Mouse (Mus musculus) midbrain, embryonic 13.5 days (tissue): Measurements from ENCODE around the gene Fam213b. TPM values are rescaled to one million over a fixed set of nuclear protein-coding genes. Genes with fewer than 3 reads are reported as not detected.

Experiments
- ATAC-seq: fragments of 200-750 bp; cut with Nextera tagmentation; 2 replicates; pipeline ENCODE4 v1.8.0; 2017; ENCODE audit warnings: mild to moderate bottlenecking, moderate TSS enrichment, moderate library complexity
- H3K27ac ChIP-seq: fragments of 300-500 bp; sonication (generic); 2 replicates; pipeline ENCODE4 v1.5.1; 2015; ENCODE audit warnings: inconsistent platforms, mild to moderate bottlenecking, moderate library complexity
- H3K27me3 ChIP-seq: fragments of 300-500 bp; sonication (generic); 2 replicates; pipeline ENCODE4 v1.6.1; 2015; ENCODE audit warnings: mild to moderate bottlenecking, inconsistent platforms
- H3K36me3 ChIP-seq: fragments of 300-500 bp; sonication (generic); 2 replicates; pipeline ENCODE4 v1.6.1; 2015; ENCODE audit warnings: mild to moderate bottlenecking, inconsistent platforms
- H3K4me1 ChIP-seq: fragments of 300-500 bp; sonication (generic); replicated peaks from 2 replicates; pipeline ENCODE4 v1.6.1; 2015; ENCODE audit warnings: inconsistent platforms
- H3K4me2 ChIP-seq: fragments of 300-500 bp; sonication (generic); replicated peaks from 2 replicates; pipeline ENCODE4 v1.6.1; 2015; ENCODE audit warnings: moderate library complexity, mild to moderate bottlenecking, inconsistent platforms
- H3K4me3 ChIP-seq: fragments of 300-500 bp; sonication (generic); replicated peaks from 2 replicates; pipeline ENCODE4 v1.5.1; 2015; ENCODE audit warnings: mild to moderate bottlenecking, inconsistent platforms
- H3K9ac ChIP-seq: fragments of 300-500 bp; sonication (generic); replicated peaks from 2 replicates; pipeline ENCODE4 v1.6.1; 2015; ENCODE audit warnings: mild to moderate bottlenecking, inconsistent platforms
- H3K9me3 ChIP-seq: fragments of 300-500 bp; sonication (generic); 2 replicates; pipeline ENCODE4 v1.6.1; 2016; ENCODE audit warnings: mild to moderate bottlenecking, inconsistent platforms
- WGBS: fragments of 180-500 bp; shearing (Covaris S2); methylation state at CpG from one replicate; pipeline ENCODE4 v1.1.7; 2015; 5-methylcytosine and 5-hydroxymethylcytosine counted together
- polyA plus RNA-seq: library from polyadenylated mRNA; unstranded; fragments of >200 nt; fragmentation: Nextera tagmentation; extraction: Ambion mirVana; gene quantifications from 2 replicates; pipeline ENCODE4 v1.2.1, GENCODE M21; 2015

The Fam213b gene
- polyA plus RNA-seq, 1 experiment from 2014 or later, result 43.4 TPM

DNA sequence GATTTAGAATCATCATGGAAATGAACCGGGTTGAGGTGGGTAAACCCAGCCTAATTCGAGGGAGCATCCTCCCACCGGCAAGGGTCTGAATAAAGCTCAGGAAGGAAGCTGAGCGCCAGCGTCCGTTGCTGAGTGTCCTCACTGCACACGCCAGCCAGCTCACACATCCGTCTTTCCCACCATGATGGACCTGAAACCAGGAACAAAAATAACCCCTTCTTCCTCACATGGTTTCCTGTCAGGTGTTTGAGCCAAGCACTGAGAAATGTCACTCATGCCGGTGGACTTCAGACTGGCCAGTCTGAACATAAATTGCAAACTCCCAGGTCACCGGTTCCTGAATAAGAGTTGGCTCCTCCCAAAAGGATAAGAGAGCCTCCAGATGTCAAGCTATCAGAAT is 16.4 kb upstream of the Fam213b start:
- H3K27ac ChIP-seq, result no peak overlapping the region
- no peak overlapping the region for H3K4me2 ChIP-seq
- 86% methylated on average over 10 of the region's 10 CpGs for WGBS

DNA sequence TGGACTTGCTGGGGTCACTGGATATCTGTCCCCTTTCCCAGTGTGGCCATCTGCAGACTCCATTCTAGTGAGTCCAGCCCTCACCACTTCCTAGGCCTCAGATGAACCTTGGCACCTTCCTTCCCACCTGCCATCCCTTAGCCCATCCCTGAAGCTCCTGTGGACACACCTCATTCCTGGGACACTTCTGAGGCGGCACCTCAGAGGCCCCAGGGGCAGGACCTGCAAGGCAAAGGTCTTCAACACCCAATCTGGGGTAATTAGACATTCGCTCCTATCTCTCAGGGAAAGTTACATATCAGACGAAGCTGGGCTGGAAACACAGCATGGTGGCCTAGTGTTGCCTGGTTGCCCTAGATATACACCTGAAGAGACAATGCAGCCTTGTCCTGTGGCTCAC is 15.8 kb upstream of the Fam213b start:
- 86% methylated on average over 3 of the region's 3 CpGs for WGBS
- no peaks in the 10 kb centered on the region for H3K9me3 ChIP-seq
- no peak overlapping the region for H3K9ac ChIP-seq
- H3K27ac ChIP-seq, result no peak overlapping the region
- H3K27me3 ChIP-seq, result no peaks in the 10 kb centered on the region
- no peak for ATAC-seq
- H3K36me3 ChIP-seq, result no peaks in the 10 kb centered on the region
- peaks cover 9% of the 10 kb centered on the region for H3K4me1 ChIP-seq
- no peak overlapping the region for H3K4me2 ChIP-seq
- no peak overlapping the region for H3K4me3 ChIP-seq

More for the DNA sequence above, 16.4 kb upstream of the Fam213b start:
- no peaks in the 10 kb centered on the region for H3K27me3 ChIP-seq
- no peak overlapping the region for H3K9ac ChIP-seq
- no peak overlapping the region for H3K4me3 ChIP-seq
- ATAC-seq, result no peak
- H3K4me1 ChIP-seq, result peaks cover 9% of the 10 kb centered on the region
- no peaks in the 10 kb centered on the region for H3K36me3 ChIP-seq
- H3K9me3 ChIP-seq, result no peaks in the 10 kb centered on the region

DNA sequence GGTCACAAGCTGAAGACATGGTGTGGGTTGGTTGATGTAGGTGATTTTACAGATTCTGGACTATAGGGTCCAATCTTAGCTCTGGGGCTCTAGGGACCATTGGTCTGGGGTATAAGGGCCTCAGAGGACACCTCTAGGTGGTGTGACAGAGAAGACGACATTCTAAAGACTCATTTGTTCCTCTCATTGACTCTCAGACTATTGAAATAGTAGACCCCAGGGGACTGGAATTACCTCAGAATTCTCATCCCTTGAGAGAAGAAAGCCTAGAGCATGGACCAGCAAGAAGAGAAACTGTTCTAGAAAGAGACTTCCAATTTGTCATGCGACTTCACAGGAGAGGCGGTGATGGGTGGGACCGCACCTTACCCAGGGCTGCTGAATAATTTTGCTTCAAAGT is 15.3 kb upstream of the Fam213b start:
- Histone ChIP-seq H3K4me1 (peaks cover 9% of the 10 kb centered on the region), H3K9me3 (no peaks in the 10 kb centered on the region), H3K4me2 (no peak overlapping the region), H3K27me3 (no peaks in the 10 kb centered on the region), H3K36me3 (no peaks in the 10 kb centered on the region), H3K4me3 (no peak overlapping the region), H3K9ac (no peak overlapping the region), H3K27ac (no peak overlapping the region)
- WGBS, result 92% methylated on average over 4 of the region's 4 CpGs
- ATAC-seq, result no peak

DNA sequence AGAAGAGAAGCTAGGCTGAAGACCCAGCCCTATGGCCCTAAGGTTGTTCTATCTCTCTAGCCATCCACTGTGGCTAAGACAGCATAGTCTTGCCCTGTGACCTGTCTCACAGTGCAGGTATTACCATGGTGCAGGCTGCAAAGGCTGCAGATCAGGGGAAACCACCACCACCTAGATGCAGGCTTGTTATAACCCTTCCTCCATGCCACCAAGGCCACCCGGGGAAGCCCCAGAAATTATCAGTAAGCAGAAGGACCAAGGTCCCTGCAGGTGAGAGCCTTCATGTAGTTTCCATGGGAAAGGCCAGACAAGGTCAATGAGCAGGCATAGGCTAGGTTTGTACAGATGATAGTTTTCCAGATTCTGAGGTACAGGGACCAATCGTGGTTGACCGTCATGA is 14.9 kb upstream of the Fam213b start:
- Histone ChIP-seq H3K36me3 (no peaks in the 10 kb centered on the region), H3K9ac (no peak overlapping the region), H3K4me3 (no peak overlapping the region), H3K9me3 (no peaks in the 10 kb centered on the region), H3K27ac (no peak overlapping the region), H3K27me3 (no peaks in the 10 kb centered on the region), H3K4me2 (no peak overlapping the region), H3K4me1 (peaks cover 9% of the 10 kb centered on the region)
- 95% methylated on average over 3 of the region's 3 CpGs for WGBS
- no peak for ATAC-seq

DNA sequence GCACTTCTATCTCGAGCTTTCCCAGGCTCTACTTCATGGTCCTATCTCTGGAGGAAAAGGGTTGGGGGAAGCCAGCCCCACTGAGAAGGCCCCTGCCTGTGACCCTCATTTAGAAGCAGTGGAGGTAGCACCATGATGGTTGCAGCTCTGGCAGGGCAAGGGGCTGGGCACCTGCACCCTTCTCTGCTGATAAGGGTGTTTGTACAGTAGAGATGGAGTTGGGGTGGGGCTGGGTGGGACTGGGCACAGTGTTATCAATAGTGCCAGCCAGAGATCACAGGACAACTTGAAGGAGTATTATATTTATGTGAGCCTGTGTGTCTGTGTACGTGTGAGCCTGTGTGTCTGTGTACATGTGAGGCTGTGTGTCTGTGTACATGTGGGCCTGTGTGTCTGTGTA is 12.7 kb upstream of the Fam213b start:
- Histone ChIP-seq H3K27me3 (no peaks in the 10 kb centered on the region), H3K4me2 (no peak overlapping the region), H3K9ac (no peak overlapping the region), H3K9me3 (no peaks in the 10 kb centered on the region), H3K36me3 (no peaks in the 10 kb centered on the region), H3K27ac (no peak overlapping the region), H3K4me1 (peaks cover 13% of the 10 kb centered on the region), H3K4me3 (no peak overlapping the region)
- ATAC-seq, result no peak
- WGBS, result 65% methylated on average over 2 of the region's 2 CpGs

DNA sequence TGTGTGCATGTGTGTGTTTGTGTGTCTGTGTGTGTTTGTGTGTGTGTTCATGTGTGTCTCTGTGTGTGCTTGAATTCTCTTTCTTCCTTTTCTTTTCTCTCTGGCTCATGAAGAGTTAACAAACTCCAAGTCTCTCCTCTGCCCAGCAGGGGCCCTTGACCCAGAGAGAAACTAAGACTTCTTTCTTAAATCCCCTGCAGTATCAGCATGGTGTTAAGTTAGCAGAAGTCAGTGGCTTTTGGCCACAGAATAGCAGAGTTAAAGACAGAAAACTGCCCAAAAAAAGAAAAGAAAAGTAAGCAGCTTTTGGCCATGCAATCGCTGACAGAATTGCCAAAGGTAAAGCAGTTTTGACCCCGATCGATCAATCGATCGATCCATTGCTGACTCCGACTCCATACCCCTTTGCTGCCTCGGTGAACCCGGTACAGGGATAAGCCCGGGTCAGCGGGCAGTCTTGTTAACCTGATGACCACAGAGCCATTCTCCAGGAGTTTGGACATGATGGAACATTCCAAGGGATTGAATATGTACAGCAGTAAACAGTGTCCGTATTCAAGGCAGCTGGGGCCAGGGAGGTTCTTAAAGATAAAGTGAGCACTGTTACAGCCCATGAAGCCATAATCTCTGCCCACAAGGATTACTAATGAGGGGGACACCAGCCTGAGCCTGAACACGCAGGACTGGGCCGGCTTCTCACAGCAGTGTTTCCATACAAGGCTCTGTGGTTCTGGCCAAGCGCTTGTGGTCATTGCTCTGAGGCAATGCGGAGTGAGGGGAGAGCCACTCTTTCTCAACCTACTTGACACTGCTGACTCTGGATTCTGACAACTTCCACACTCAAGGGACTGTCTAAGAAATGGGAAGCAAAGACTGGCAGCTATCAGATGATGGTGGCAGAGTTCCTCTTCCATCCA is 11.9 kb upstream of the Fam213b start:
- no peak overlapping the region for H3K9ac ChIP-seq
- 12% methylated on average over 15 of the region's 15 CpGs for WGBS
- H3K4me1 ChIP-seq, result peaks cover 13% of the 10 kb centered on the region
- no peaks in the 10 kb centered on the region for H3K27me3 ChIP-seq
- no peak overlapping the region for H3K27ac ChIP-seq
- no peaks in the 10 kb centered on the region for H3K36me3 ChIP-seq
- H3K4me3 ChIP-seq, result no peak overlapping the region
- no peaks in the 10 kb centered on the region for H3K9me3 ChIP-seq
- H3K4me2 ChIP-seq, result no peak overlapping the region; the same call in 1 of the 2 replicates
- no peak for ATAC-seq

DNA sequence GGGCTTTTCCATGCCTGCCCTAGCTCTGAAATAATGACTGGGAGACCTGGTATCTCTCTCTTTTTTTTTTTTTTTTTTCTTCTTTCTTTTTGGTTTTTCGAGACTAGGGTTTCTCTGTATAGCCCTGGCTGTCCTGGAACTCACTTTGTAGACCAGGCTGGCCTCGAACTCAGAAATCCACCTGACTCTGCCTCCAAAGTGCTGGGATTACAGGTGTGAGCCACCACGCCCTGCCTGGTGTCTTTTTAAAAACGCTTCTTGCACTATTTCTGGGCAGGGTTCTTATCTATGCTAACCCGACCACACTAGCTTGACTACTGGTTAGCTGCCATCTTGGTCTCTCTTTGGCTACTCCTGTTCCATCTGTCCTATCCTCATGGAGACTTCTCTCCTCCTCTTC is 9.6 kb upstream of the Fam213b start:
- no peaks in the 10 kb centered on the region for H3K9me3 ChIP-seq
- 88% methylated on average over 5 of the region's 5 CpGs for WGBS
- no peaks in the 10 kb centered on the region for H3K36me3 ChIP-seq
- H3K4me2 ChIP-seq, result no peak overlapping the region
- H3K27me3 ChIP-seq, result peaks cover 7% of the 10 kb centered on the region; the same call in 1 of the 2 replicates
- no peak for ATAC-seq
- no peak overlapping the region for H3K9ac ChIP-seq
- H3K27ac ChIP-seq, result no peak overlapping the region
- no peak overlapping the region for H3K4me3 ChIP-seq
- peaks cover 21% of the 10 kb centered on the region for H3K4me1 ChIP-seq

DNA sequence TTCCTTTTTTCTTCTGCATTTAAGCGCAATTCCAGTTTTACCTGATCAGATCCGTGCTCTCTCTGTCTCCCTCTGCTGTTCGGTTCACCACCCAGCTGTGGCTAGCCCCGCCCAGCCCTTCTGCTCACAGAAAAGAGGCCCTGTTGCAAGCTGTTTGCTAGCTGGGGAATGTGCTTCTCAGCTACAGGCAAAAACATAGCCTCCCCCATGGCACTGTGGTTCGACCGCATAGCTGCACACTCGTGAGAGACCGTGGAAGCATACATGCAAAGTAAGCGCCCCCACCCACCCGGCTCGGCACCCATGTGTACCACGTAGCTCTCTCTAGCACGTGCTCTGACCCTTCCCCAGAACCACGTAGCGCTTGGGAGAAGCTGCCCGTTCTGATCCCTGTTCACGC is 8.9 kb upstream of the Fam213b start:
- H3K27me3 ChIP-seq, result peaks cover 7% of the 10 kb centered on the region; the same call in 1 of the 2 replicates

DNA sequence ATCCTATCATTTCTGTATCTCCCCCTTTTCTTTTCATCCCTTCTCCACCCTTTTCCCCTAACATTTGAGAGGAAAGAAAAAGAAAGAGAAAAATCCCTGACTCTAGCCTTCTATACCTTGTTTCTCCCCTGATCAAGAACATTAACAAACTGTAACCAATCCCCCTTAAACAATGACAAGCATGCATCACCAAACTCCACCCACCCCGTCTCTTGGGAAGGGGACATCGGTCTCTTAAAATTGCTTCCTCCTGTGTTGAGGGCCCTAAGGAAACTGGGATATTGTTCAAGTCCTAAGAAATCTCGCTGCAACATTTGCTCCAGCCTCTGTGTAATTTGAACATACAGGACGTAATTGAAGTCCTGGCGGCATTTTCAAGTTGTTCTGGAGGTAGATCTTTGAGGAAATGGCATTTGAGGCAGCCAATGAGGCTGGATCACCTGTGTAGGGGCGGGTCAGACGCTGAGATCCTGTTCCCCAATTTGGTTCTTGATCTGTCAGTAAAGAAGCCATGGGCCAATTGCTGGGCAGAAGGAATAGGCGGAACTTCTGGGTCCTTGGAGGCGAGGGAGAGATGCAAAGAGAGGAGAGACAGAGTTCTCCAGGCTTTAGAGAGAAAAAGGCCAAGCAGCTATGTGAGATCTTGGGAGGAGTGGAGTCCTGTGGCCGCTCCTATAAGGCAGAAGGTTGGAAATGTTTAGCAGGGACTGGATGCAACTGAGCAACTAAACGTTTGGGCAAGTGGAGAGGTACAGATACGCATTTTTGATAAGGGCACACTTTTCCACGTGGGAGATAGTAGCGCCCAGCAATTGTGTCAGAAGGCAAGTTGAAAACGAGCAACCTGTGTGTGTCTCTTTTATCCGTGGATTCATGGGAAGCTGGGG is 5.5 kb upstream of the Fam213b start:
- peaks cover 7% of the 10 kb centered on the region; the same call in 1 of the 2 replicates for H3K27me3 ChIP-seq
- H3K9ac ChIP-seq, result peak overlapping the region; percentile 56
- peaks cover 12% of the 10 kb centered on the region for H3K4me1 ChIP-seq
- H3K36me3 ChIP-seq, result no peaks in the 10 kb centered on the region
- no peaks in the 10 kb centered on the region for H3K9me3 ChIP-seq
- no peak overlapping the region for H3K27ac ChIP-seq
- H3K4me3 ChIP-seq, result peak overlapping the region; percentile 38
- ATAC-seq, result peak; percentile 92
- H3K4me2 ChIP-seq, result peak overlapping the region; percentile 64
- WGBS, result 4% methylated on average over 16 of the region's 16 CpGs

More for the DNA sequence above, 8.9 kb upstream of the Fam213b start:
- Histone ChIP-seq H3K4me2 (no peak overlapping the region), H3K27ac (no peak overlapping the region), H3K9ac (peak overlapping the region; percentile 36; the same call in 1 of the 2 replicates), H3K36me3 (no peaks in the 10 kb centered on the region), H3K4me1 (peaks cover 21% of the 10 kb centered on the region), H3K9me3 (no peaks in the 10 kb centered on the region), H3K4me3 (no peak overlapping the region)
- 47% methylated on average over 17 of the region's 17 CpGs for WGBS
- ATAC-seq, result peak; percentile 79

DNA sequence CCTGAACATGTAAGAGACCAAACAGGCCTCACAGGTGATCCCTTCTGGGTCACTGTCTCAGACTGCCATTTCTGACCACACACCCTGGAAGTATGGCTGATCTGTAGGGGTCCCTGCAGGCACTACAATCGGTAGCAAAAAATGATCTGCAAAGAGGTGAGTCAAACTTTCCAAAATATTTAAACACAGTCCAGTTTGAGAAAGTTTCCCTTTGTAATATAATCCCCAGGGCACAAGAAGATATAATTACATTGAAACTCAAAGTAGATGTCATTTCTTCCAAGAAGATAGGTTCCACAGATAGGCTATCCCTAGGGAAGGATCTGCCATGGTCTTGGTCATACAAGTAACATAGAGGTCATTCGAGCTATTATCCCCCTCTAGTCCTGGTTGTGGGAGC is 3.4 kb upstream of the Fam213b start:
- Histone ChIP-seq H3K9ac (no peak overlapping the region), H3K9me3 (no peaks in the 10 kb centered on the region), H3K4me1 (peaks cover 21% of the 10 kb centered on the region), H3K4me3 (no peak overlapping the region), H3K4me2 (no peak overlapping the region), H3K27ac (no peak overlapping the region), H3K36me3 (no peaks in the 10 kb centered on the region), H3K27me3 (peaks cover 7% of the 10 kb centered on the region; the same call in 1 of the 2 replicates)
- no peak for ATAC-seq
- 98% methylated on average over 2 of the region's 2 CpGs for WGBS

DNA sequence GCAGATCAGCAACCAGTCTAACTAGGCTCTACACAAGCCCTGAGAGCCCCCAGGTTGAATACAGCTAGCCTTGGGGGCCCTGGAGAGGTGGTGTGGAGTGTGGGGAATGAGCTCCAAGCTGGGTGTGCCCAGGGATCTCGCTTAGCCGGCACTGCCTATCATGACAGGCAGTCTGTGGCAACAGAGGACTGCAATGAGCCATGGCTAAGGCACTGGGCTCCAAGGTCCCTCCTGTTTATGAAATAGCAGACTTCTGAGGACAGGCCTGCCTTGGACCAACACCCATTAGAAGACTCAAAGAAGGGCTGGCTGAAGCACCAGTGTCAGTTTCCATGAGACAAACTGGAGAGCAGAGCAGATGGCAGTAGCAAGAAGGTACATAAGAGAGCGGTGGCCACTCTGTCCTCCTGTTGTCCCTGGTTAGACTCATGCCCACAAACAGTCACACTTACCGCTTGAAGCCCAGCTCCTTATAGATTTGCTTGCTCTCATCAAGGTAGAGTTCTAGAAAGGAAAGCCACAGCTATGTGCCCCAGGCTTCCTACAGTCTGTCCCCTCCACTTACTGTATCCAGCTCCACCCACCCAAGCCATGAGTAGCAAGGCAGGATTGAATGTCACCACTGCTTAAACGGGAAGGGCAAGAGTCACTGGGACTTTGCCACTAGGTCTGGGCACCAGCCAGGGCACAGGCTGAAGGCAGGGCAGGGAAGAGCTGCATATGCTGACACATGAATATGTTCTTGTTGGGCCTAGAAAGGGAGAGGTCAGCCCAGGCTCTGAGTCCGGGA is 1.1 kb downstream of the Fam213b start:
- Histone ChIP-seq H3K4me1 (peaks cover 21% of the 10 kb centered on the region), H3K9ac (peak overlapping the region; percentile 78), H3K9me3 (no peaks in the 10 kb centered on the region), H3K4me2 (peak overlapping the region; percentile 88), H3K27me3 (no peaks in the 10 kb centered on the region), H3K27ac (no peak overlapping the region), H3K36me3 (peaks cover 6% of the 10 kb centered on the region; the same call in 1 of the 2 replicates), H3K4me3 (peak overlapping the region; percentile 55)
- 69% methylated on average over 6 of the region's 6 CpGs for WGBS
- ATAC-seq, result peak; percentile 4; the same call in 1 of the 2 replicates
